Mouse (Mus musculus): ENCODE results near the gene Gm14401. TPM values are rescaled to one million over a fixed set of nuclear protein-coding genes. Genes with fewer than 3 reads are reported as not detected.
"Not testable (repeated sequence)": the region's sequence is repeated elsewhere in the genome, so short reads cannot be mapped to it uniquely, and the experiment has no call there.

The Gm14401 gene
- not detected in 2 replicates for polyA plus RNA-seq (2014; fragmentation: Nextera tagmentation; extraction: Ambion mirVana)

DNA sequence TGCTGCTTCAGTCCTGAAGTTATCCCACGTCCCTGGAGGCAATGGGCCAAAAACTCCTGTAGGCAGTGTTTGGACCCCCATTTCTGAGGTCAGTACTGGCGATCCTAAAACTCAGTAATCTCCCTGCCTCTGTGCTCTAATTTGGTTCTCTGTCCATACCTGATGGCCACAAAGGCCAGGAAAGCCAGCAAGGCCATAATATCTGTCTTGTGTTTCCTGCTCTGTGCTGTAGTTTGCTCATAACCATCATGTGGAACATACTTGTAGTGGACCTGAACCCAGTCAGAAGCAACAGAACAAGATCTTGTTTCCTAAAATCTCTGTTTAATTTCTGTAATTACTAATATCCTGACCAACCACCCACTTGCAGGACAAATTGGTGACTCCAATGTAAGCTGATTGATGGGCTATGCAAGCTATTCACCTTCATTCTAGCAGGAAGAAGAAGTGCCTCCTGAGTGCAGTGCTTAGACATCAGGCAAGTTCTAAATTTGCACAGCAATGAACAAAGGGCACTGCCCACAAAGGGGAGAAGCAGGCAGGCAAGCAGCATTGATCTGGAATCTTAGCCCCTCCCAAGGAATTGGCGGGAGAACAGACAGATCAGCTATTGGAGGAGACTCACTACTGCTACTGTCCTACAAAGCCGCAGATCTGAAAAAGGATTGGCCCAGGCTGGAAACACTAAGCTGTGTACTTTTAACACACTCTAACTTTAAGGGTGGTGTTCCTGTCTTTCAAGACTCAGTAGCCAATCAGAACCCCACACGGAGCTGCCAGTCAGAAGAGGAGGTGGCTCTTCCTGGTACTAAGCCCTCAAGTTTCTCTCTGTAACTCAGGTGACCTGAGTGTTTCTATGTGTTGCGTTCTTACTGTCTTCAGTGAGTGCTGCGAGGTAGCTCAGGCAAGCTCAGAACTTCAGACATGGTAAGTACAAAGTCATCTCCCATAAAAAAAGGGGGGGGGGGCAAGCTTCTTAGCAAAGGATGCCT, at the start of gene Gm14401:
Gene Gm14401, plus strand, starts transcription at position 889 of the 992 bp plus-strand sequence.
- not testable (repeated sequence) for H3K9ac ChIP-seq (ENCODE audit: low read depth, low read length); H3K27me3 ChIP-seq (ENCODE audit: control insufficient read depth, insufficient read depth, low read length); ATAC-seq (ENCODE audit: low FRiP score); H3K4me2 ChIP-seq (replicated peaks; ENCODE audit: low read depth, low read length); H3K36me3 ChIP-seq (ENCODE audit: control insufficient read depth, insufficient read depth, low read length); H3K4me3 ChIP-seq (ENCODE audit: low read depth, low read length); H3K9me3 ChIP-seq (ENCODE audit: control insufficient read depth, low read length); H3K27ac ChIP-seq (ENCODE audit: low read depth, low read length); DNase-seq (ENCODE audit: low spot score); H3K4me1 ChIP-seq (replicated peaks; ENCODE audit: control insufficient read depth, insufficient read depth, low read length)
- 64% methylated on average over 7 of the region's 7 CpGs for WGBS

DNA sequence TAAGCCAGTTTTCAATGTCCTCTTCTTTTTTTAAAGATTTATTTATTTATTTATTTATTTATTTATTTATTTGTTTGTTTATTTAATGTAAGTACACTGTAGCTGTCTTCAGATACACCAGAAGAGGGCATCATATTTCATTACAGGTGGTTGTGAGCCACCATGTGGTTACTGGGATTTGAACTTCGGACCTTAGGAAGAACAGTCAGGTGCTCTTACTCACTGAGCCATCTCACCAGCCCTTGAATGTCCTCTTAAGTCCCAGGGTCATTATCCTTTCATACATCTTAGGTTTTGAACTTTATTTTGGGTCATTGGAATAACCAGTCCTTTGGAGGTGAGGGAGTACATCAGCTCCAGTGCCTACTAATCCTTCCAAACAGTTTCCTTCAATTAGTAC, 1.3 kb upstream of the Gm14401 start:
- ATAC-seq (ENCODE audit: low FRiP score): peak; percentile 57; the same call in 1 of the 2 replicates
- H3K4me3 ChIP-seq (ENCODE audit: low read depth, low read length); H3K36me3 ChIP-seq (ENCODE audit: control insufficient read depth, insufficient read depth, low read length); H3K9ac ChIP-seq (ENCODE audit: low read depth, low read length); H3K27me3 ChIP-seq (ENCODE audit: control insufficient read depth, insufficient read depth, low read length); H3K9me3 ChIP-seq (ENCODE audit: control insufficient read depth, low read length); H3K27ac ChIP-seq (ENCODE audit: low read depth, low read length); DNase-seq (ENCODE audit: low spot score); H3K4me1 ChIP-seq (replicated peaks; ENCODE audit: control insufficient read depth, insufficient read depth, low read length); H3K4me2 ChIP-seq (replicated peaks; ENCODE audit: low read depth, low read length): not testable (repeated sequence)
- WGBS: 85% methylated on average over 1 of the region's 1 CpGs

DNA sequence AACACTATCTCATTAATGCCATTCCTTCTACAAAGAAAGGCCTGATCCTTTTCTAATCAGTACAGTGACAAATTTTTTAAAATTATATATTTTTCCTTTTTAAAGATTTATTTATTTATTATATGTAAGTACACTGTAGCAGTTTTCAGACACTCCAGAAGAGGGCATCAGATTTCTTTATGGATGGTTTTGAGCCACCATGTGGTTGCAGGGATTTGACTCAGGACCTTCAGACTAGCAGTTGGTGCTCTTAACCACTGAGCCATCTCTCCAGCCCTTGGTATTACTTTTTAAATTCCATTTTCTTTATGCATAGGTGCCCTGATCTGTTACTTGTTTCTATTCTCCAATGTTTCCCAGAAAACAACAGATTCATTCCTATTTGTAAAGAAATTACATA, 895 bp downstream of the Gm14401 start:
- not testable (repeated sequence) for H3K27me3 ChIP-seq (ENCODE audit: control insufficient read depth, insufficient read depth, low read length); DNase-seq (ENCODE audit: low spot score); ATAC-seq (ENCODE audit: low FRiP score); H3K4me1 ChIP-seq (replicated peaks; ENCODE audit: control insufficient read depth, insufficient read depth, low read length); H3K9me3 ChIP-seq (ENCODE audit: control insufficient read depth, low read length); H3K27ac ChIP-seq (ENCODE audit: low read depth, low read length); H3K4me2 ChIP-seq (replicated peaks; ENCODE audit: low read depth, low read length); H3K9ac ChIP-seq (ENCODE audit: low read depth, low read length); H3K4me3 ChIP-seq (ENCODE audit: low read depth, low read length); H3K36me3 ChIP-seq (ENCODE audit: control insufficient read depth, insufficient read depth, low read length)

DNA sequence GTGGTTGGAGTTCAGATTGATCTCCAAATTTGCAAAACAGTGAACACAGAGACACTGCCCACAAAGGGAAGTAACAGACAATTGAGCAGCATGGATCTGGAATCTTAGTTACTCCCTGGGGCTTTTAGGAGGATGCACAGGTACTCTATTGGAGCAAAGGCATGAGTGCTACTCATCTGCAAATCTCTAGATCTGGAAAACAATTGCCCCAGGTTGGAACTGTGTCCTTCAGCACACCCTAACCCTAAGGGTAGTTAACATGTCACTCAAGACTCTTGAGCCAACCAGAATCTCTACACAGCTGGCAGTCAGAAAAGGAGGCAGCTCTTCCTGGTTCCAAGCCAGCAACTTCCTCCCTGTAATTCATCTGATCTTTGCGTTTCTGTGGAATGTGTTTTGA, 5.7 kb downstream of the Gm14401 start:
- H3K4me2 ChIP-seq (replicated peaks; ENCODE audit: low read depth, low read length); H3K9me3 ChIP-seq (ENCODE audit: control insufficient read depth, low read length); H3K9ac ChIP-seq (ENCODE audit: low read depth, low read length); H3K4me3 ChIP-seq (ENCODE audit: low read depth, low read length); DNase-seq (ENCODE audit: low spot score); H3K27me3 ChIP-seq (ENCODE audit: control insufficient read depth, insufficient read depth, low read length); H3K27ac ChIP-seq (ENCODE audit: low read depth, low read length); H3K36me3 ChIP-seq (ENCODE audit: control insufficient read depth, insufficient read depth, low read length); H3K4me1 ChIP-seq (replicated peaks; ENCODE audit: control insufficient read depth, insufficient read depth, low read length); ATAC-seq (ENCODE audit: low FRiP score): not testable (repeated sequence)
- 81% methylated on average over 1 of the region's 1 CpGs for WGBS

DNA sequence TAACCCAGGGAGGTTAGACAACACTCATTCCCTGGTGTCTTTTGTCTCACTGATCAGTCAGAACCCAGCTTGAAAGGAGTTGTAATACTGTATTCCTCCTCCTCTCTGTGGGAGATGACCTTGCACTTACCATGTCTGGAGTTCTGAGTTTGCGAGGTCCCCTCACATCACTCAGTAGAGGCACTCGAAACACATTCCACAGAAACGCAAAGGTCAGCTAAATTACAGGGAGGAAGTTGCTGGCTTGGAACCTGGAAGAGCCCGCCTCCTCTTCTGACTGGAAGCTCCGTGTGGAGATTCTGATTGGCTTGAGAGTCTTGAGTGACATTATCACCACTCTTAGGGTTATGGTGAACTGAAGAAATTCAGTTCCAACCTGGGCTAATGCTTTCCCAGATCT, 35.0 kb downstream of the Gm14401 start:
- H3K27me3 ChIP-seq (ENCODE audit: control insufficient read depth, insufficient read depth, low read length); H3K4me3 ChIP-seq (ENCODE audit: low read depth, low read length); H3K9ac ChIP-seq (ENCODE audit: low read depth, low read length); H3K9me3 ChIP-seq (ENCODE audit: control insufficient read depth, low read length); DNase-seq (ENCODE audit: low spot score); H3K4me2 ChIP-seq (replicated peaks; ENCODE audit: low read depth, low read length); H3K36me3 ChIP-seq (ENCODE audit: control insufficient read depth, insufficient read depth, low read length); H3K4me1 ChIP-seq (replicated peaks; ENCODE audit: control insufficient read depth, insufficient read depth, low read length); H3K27ac ChIP-seq (ENCODE audit: low read depth, low read length); ATAC-seq (ENCODE audit: low FRiP score): not testable (repeated sequence)
- 91% methylated on average over 5 of the region's 5 CpGs for WGBS

DNA sequence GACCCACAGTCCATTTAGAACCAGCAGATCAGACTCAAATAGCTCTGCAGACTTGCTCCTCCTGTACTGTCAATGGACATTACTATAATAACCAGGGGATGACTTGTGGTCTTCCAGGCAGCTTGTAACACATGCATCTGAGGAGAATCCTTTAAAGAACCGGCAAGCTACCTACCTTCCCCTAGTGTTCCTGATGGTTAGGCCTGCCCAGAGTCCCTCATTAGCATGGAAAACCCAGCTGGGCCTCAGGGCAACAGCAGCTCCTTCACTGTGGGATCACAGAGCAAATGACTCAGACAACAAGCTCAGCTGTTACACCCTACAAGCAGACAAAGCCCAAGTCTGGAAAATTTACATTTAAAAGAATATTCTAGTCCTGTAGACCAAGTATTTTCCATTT, 55.0 kb downstream of the Gm14401 start:
- H3K4me2 ChIP-seq (replicated peaks; ENCODE audit: low read depth, low read length); DNase-seq (ENCODE audit: low spot score); H3K4me1 ChIP-seq (replicated peaks; ENCODE audit: control insufficient read depth, insufficient read depth, low read length); H3K4me3 ChIP-seq (ENCODE audit: low read depth, low read length); H3K27me3 ChIP-seq (ENCODE audit: control insufficient read depth, insufficient read depth, low read length); H3K27ac ChIP-seq (ENCODE audit: low read depth, low read length); H3K9ac ChIP-seq (ENCODE audit: low read depth, low read length); H3K9me3 ChIP-seq (ENCODE audit: control insufficient read depth, low read length); H3K36me3 ChIP-seq (ENCODE audit: control insufficient read depth, insufficient read depth, low read length): not testable (repeated sequence)
- WGBS: 33% methylated on average over 1 of the region's 1 CpGs
- peak; percentile 60; the same call in 1 of the 2 replicates for ATAC-seq (ENCODE audit: low FRiP score)

Other genes with a start within 250 kb of the Gm14401 start
- gene Gm14408, start 243.2 kb upstream of the Gm14401 start, polyA plus RNA-seq (2014; fragmentation: Nextera tagmentation; extraction: Ambion mirVana): not detected in 2 replicates
- gene Gm14296, start 146.5 kb upstream of the Gm14401 start, polyA plus RNA-seq (2014; fragmentation: Nextera tagmentation; extraction: Ambion mirVana): 10.6 and 12.9 TPM in 2 replicates
- 9.6 and 11.8 TPM in 2 replicates for gene Gm14419, start 73.4 kb upstream of the Gm14401 start, polyA plus RNA-seq (2014; fragmentation: Nextera tagmentation; extraction: Ambion mirVana)
- gene Gm14410, start 132.1 kb downstream of the Gm14401 start, polyA plus RNA-seq (2014; fragmentation: Nextera tagmentation; extraction: Ambion mirVana): 29.4 and 30.3 TPM in 2 replicates
- not detected in 2 replicates for gene Gm14409, start 192.7 kb downstream of the Gm14401 start, polyA plus RNA-seq (2014; fragmentation: Nextera tagmentation; extraction: Ambion mirVana)
- gene Gm14412, start 250.0 kb downstream of the Gm14401 start, polyA plus RNA-seq (2014; fragmentation: Nextera tagmentation; extraction: Ambion mirVana): 0.22 TPM in 1 of 2 replicates, not detected in the other

Measured in hindbrain, embryonic 11.5 days (tissue).